Mouse (Mus musculus): ENCODE measurements around the gene Cacnb4. TPM values are rescaled to one million over a fixed set of nuclear protein-coding genes. Genes with fewer than 3 reads are reported as not detected.

The Cacnb4 gene
- polyA plus RNA-seq, 1 experiment, result 0.04 TPM

DNA sequence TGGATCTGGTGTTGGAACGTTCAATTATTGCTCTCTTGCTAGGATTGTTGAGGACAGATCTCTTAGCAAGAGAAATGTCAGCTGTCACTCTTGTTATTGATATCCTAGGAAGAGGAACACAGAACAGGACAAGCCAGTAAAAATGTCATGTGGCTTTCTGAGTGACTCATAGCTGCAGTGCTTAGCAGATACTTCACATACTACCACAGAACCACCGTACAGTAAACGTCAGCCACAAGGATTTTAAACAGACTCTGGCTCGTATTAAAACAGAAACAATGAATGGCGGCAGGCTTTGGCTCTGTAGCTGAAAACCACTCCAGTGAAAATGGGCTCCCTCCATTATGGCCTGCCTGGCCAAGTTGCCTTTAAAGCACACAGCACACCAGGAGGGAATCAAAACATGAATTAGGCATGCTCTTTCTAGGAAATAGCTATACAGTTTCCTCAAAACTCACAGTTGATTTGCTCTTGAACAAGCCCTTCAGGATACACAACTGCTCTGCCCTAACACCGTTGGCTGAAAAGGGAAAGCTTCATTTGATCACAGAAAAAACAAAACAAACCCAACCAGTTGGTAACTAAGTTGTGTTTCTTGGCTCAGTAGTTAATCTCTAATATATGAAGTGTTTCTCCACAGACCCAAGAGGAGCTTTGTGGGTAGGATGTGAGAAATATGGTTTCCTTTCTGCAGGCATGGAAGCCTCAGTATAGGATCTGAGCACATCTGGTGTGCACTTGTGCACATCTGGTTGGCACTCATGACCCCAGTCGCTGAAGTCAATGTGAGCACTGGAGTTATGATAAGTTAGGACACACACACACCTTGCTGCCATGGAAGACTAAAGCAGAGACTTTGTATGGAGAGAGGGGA lies 220.8 kb downstream of the Cacnb4 start:
- Histone ChIP-seq H3K4me3 (replicated peaks; ENCODE audit: extremely low read depth, low read depth, low read length) (no peak overlapping the region), H3K4me1 (ENCODE audit: control insufficient read depth, insufficient read depth, low read length) (peaks cover 2% of the 10 kb centered on the region; the same call in 1 of the 2 replicates)
- TF ChIP-seq POLR2A (IDR thresholded peaks at IDR 0.05; ENCODE audit: borderline replicate concordance, extremely low read depth, low read depth, low read length) (no peak), CTCF (IDR thresholded peaks at IDR 0.05; ENCODE audit: insufficient read depth, low read length) (no peak)
- WGBS, result 59% methylated on average over 7 of the region's 7 CpGs
- DNase-seq, result no peak

DNA sequence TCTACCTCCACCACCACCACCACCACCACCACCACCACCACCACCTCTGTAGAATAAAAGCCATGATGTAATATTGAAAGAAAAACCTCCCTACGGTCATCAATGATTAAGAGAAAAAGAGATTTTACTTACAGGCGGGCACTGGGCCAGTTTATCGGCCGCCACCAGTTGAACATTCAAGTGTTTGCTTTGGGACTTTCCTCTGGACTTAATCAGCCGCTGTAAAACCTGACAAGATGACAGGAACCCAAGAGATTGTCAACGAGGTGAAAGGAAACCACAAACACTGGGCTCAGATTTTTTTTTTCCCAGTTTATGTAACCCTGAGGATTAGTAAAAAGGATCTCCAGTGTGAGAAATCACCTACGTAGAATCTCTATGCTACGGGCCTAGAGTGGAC lies 226.8 kb downstream of the Cacnb4 start:
- Histone ChIP-seq H3K4me1 (ENCODE audit: control insufficient read depth, insufficient read depth, low read length) (no peaks in the 10 kb centered on the region), H3K4me3 (replicated peaks; ENCODE audit: extremely low read depth, low read depth, low read length) (no peak overlapping the region)
- no peak for TF ChIP-seq CTCF (IDR thresholded peaks at IDR 0.05; ENCODE audit: insufficient read depth, low read length)
- TF ChIP-seq POLR2A (IDR thresholded peaks at IDR 0.05; ENCODE audit: borderline replicate concordance, extremely low read depth, low read depth, low read length), result no peak
- WGBS, result 58% methylated on average over 8 of the region's 8 CpGs
- DNase-seq, result no peak

DNA sequence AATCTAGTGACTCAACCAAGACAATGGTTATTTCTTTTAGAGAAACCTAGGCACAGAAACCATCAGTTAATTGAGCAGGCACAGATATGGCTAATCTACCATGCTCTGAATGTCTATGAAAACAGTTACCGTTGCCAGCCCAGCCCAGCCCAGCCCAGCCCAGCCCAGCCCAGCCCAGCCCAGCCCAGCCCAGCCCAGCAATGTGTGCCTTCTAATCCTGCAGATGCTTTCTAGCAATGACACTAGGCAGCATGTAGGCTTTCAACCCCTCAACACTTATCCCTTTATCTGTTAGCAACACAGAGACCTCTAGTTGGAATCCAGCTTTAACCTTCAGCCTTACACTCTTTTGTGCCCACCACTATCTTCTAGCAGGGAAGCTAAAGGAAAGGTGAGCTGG lies 227.7 kb downstream of the Cacnb4 start:
- Histone ChIP-seq H3K4me1 (ENCODE audit: control insufficient read depth, insufficient read depth, low read length) (no peaks in the 10 kb centered on the region), H3K4me3 (replicated peaks; ENCODE audit: extremely low read depth, low read depth, low read length) (no peak overlapping the region)
- no peak for DNase-seq
- WGBS, result 57% methylated on average over 1 of the region's 1 CpGs
- no peak for TF ChIP-seq CTCF (IDR thresholded peaks at IDR 0.05; ENCODE audit: insufficient read depth, low read length)
- TF ChIP-seq POLR2A (IDR thresholded peaks at IDR 0.05; ENCODE audit: borderline replicate concordance, extremely low read depth, low read depth, low read length), result no peak

DNA sequence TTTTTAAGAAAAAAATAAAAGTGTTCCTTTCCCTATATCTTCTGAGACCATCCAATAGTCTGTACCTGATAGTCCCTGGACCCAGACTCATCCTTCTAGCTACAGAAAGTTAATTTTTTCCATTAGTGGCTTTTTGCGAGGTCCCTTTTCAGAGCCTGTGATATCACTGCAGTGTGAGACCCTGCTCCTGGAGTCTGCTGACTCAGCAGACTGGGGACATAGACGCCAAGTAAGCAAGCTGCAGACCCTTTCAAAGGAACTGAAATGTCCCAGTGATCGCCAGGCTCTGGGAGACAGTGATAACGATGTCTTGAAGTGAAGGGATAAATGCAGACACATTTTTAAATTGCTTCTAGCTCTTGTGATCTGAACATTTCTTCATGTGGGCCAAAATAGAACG lies 230.0 kb downstream of the Cacnb4 start:
- DNase-seq, result no peak
- 74% methylated on average over 5 of the region's 5 CpGs for WGBS
- TF ChIP-seq CTCF (IDR thresholded peaks at IDR 0.05; ENCODE audit: insufficient read depth, low read length) (no peak), POLR2A (IDR thresholded peaks at IDR 0.05; ENCODE audit: borderline replicate concordance, extremely low read depth, low read depth, low read length) (no peak)

DNA sequence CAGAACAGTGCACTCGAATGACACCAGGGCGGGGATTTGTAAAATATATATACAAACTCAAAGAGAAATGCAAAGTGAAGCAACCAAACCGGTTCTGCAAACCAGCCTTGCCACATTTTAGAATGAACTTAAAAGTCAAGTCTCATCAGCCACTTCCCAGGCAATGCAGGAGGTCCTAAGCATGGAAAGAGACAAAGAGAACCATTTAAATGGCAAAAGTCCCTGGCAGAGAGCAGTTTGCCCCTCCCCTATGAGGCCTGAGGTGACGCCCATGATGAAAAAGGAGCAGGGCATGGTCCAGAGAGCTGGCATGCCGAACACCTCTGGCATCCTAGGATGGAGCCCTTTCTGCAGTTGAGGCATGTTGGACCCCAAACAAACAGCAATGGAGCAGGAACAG lies 234.5 kb downstream of the Cacnb4 start:
- peaks cover 9% of the 10 kb centered on the region for H3K4me1 ChIP-seq (ENCODE audit: control insufficient read depth, insufficient read depth, low read length)
- no peak overlapping the region for H3K4me3 ChIP-seq (replicated peaks; ENCODE audit: extremely low read depth, low read depth, low read length)
- DNase-seq, result no peak
- TF ChIP-seq POLR2A (IDR thresholded peaks at IDR 0.05; ENCODE audit: borderline replicate concordance, extremely low read depth, low read depth, low read length), result no peak
- no peak for TF ChIP-seq CTCF (IDR thresholded peaks at IDR 0.05; ENCODE audit: insufficient read depth, low read length)
- 52% methylated on average over 5 of the region's 5 CpGs for WGBS

More for the DNA sequence above, 230.0 kb downstream of the Cacnb4 start:
- H3K4me1 ChIP-seq (ENCODE audit: control insufficient read depth, insufficient read depth, low read length), result no peaks in the 10 kb centered on the region
- no peak overlapping the region for H3K4me3 ChIP-seq (replicated peaks; ENCODE audit: extremely low read depth, low read depth, low read length)

DNA sequence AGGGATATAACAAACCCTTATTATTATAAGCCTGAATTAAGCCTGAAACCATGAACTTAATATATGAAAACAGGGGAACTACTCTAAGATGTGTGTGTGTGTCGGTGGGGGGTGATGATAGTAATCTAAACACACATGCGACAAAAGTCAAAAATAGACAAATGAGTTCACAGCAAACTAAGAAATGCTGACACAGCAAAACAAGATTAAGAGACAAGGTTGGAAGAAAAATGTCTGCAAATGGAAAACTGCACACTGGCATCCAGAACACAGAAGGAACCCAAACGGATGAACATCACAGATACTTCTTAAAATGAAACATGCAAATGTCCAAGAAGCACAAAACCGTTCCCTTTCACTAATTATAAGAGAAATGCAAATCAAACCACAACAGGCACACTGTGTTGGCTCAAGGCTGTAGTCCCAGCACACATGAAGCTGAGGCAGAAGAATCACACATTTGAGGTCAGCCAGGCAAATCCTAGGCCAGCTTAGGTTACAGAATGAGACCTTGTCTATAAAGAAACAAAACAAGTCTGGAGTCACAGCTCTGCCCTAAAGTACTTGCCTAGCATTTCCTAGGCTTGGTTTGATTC lies 236.1 kb downstream of the Cacnb4 start:
- no peak for TF ChIP-seq CTCF (IDR thresholded peaks at IDR 0.05; ENCODE audit: insufficient read depth, low read length)
- TF ChIP-seq POLR2A (IDR thresholded peaks at IDR 0.05; ENCODE audit: borderline replicate concordance, extremely low read depth, low read depth, low read length), result no peak
- DNase-seq, result no peak
- WGBS, result 79% methylated on average over 4 of the region's 4 CpGs
- Histone ChIP-seq H3K4me3 (replicated peaks; ENCODE audit: extremely low read depth, low read depth, low read length) (no peak overlapping the region), H3K4me1 (ENCODE audit: control insufficient read depth, insufficient read depth, low read length) (peaks cover 9% of the 10 kb centered on the region)

DNA sequence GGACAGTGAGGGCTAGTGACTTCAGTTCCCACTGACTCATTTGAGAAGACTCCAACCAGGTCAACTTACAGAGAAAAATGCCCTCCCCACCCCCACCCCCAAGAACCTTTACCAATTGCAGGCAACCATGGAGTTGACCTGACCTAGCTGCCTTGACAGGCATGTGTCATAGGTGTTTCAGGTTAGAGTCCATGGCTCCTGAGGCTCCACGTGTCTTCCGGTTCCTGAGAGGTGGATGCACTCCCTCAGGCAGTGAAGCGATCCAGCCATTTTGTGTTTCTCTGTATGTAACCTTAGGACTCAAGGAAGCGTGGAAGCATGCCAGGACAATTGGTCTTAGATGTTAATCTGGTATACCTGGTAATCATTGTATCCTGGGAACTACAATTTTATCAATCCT lies 238.2 kb downstream of the Cacnb4 start:
- TF ChIP-seq POLR2A (IDR thresholded peaks at IDR 0.05; ENCODE audit: borderline replicate concordance, extremely low read depth, low read depth, low read length) (no peak), CTCF (IDR thresholded peaks at IDR 0.05; ENCODE audit: insufficient read depth, low read length) (no peak)
- WGBS, result 91% methylated on average over 4 of the region's 4 CpGs
- Histone ChIP-seq H3K4me3 (replicated peaks; ENCODE audit: extremely low read depth, low read depth, low read length) (no peak overlapping the region), H3K4me1 (ENCODE audit: control insufficient read depth, insufficient read depth, low read length) (peaks cover 9% of the 10 kb centered on the region)
- no peak for DNase-seq

DNA sequence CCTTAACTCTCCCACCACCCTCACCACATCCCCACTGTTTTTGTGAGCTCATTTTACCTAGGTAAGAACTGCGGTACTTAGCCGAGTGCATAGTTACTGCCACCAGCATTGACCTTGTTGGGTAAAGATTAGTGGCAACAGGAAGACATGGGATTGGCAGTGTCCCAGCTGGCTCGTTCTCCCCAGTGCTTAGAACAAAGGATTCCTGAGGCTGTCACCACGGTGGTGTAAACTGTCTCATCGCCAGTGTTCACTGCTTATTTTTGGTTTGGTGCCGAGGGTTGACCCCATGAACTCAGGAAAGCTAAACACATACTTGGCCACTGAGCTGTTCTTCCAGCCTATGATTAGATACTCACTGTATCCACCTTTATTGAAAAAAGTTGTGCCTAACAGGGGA lies 238.6 kb downstream of the Cacnb4 start:
- H3K4me1 ChIP-seq (ENCODE audit: control insufficient read depth, insufficient read depth, low read length), result peaks cover 9% of the 10 kb centered on the region
- 9% methylated on average over 6 of the region's 6 CpGs for WGBS
- DNase-seq, result peak; percentile 66

DNA sequence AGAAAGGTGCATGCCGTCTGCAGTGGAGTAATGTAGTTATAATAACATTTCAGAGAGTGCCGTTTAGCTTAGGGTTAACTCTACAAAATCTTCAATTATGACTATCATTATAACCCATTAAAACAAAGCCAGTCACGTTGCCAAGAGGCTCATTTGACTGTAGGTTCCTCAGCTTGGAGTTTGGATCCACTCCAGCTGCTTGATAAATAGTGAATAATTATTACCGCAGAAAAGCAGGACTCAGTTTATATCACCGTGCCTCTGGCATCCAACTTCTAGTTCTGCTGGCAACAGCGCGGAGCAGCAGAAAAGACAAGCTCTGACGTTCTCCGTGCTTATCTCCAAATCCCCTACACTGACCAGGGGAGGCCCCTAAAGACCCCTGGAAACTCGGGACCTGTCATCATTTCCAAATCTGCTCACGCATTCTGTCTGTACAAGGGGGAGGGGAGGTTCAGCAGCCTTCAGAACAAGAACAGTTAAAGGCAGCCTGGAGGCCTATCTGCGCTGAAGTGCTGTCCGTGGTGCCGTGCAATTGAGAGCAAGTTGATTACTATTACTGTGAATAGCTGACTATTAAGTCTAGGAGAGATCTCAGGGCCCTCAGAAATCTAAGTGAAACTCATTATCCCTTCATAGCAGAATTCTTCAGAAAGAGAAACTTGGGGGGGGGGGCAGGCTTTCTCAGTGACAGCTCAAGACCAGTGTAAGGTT lies 240.6 kb downstream of the Cacnb4 start:
- H3K4me3 ChIP-seq (replicated peaks; ENCODE audit: extremely low read depth, low read depth, low read length), result no peak overlapping the region
- no peak for TF ChIP-seq POLR2A (IDR thresholded peaks at IDR 0.05; ENCODE audit: borderline replicate concordance, extremely low read depth, low read depth, low read length)
- no peak for TF ChIP-seq CTCF (IDR thresholded peaks at IDR 0.05; ENCODE audit: insufficient read depth, low read length)
- H3K4me1 ChIP-seq (ENCODE audit: control insufficient read depth, insufficient read depth, low read length), result peaks cover 9% of the 10 kb centered on the region
- no peak for DNase-seq
- 56% methylated on average over 14 of the region's 14 CpGs for WGBS

More for the DNA sequence above, 238.6 kb downstream of the Cacnb4 start:
- no peak for TF ChIP-seq CTCF (IDR thresholded peaks at IDR 0.05; ENCODE audit: insufficient read depth, low read length)
- no peak for TF ChIP-seq POLR2A (IDR thresholded peaks at IDR 0.05; ENCODE audit: borderline replicate concordance, extremely low read depth, low read depth, low read length)
- no peak overlapping the region for H3K4me3 ChIP-seq (replicated peaks; ENCODE audit: extremely low read depth, low read depth, low read length)
